Mouse (Mus musculus) c-Kit-negative CD71-positive TER-119-positive erythroid progenitor cells, embryonic 14.5 days (primary cell): ENCODE data around the gene Cpeb1.

ENCODE experiments used
- DNase-seq: peaks from one replicate; pipeline ENCODE4 v3.0.0-alpha.2; 2013; ENCODE audit warnings: low read depth, low spot score

Cpeb1 gene

DNA sequence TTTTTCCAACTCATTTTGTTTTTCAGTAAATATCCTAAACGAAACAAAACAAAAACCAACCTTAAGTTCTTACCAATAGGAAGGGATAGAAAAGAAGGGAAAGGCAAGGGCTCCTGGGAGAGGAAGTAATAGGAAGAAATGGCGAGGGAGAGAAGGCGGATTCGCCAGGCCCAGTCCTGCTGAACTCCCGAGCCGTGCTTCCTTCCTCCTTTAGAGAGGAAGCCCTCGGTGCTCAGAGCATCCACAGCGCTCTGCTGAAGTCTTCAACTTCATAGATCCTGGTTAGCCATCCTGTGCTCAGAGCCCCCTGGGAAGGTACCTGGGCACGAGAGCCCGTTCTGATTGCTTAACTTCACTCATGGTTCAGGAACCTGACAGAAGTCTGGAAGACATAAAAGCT is 127.6 kb downstream of the Cpeb1 start:
- DNase-seq = no peak

DNA sequence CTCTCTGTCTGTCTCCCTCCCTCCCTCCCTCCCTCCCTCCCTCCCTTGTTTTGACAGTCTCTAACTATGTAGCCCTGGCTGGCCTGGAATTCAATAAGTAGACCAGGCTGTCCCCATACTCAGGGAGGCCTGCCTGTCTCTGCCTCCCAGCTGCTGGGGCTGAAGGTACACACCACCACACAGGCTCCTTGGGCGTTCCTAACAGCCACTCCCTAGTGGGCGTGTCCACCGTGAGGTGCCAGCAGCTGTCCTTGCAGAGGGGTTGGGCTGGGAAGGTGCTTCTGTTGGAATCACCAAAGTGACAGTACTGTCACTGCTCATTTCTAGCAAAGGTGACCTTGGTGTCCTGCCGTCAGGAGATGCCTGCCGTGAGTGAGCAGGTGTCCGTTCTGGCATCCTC is 128.4 kb downstream of the Cpeb1 start:
- no peak for DNase-seq

DNA sequence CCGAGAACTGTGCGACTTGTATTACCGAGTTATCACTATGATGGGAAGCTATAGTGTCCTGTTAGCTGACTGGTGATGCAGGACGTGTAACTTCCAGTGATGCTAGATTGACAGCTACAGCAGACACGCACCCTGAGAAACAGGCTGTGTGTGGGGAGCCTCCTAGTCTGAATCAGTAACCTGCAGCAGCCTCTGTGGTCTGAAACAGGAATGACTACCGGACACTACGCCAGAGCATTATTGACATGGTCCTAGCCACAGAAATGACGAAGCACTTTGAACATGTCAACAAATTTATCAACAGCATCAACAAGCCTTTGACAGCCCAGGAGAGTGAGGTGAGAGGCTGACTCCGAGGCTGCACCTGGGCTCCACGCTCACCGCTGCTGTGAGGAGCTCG is 129.2 kb downstream of the Cpeb1 start:
- DNase-seq = no peak

DNA sequence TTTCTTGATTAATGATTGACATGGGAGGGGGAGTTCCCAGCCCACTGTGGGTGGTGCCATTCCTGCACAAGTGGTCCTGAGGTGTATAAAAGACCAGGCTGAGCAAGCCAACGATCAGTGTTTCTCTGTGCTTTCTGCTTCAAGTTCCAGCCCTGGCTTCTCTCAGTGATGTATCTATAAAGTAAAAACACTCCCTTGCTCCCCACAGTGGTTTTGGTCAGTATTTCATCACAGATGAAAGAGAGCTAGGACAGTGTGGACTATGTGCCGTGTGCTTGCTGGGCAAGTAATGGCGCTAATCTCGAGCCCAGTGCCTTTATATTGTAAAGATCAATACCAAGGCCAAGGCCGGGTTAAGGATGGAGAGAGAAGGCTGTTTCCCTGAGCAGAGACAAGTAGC is 133.5 kb downstream of the Cpeb1 start:
- DNase-seq = no peak

DNA sequence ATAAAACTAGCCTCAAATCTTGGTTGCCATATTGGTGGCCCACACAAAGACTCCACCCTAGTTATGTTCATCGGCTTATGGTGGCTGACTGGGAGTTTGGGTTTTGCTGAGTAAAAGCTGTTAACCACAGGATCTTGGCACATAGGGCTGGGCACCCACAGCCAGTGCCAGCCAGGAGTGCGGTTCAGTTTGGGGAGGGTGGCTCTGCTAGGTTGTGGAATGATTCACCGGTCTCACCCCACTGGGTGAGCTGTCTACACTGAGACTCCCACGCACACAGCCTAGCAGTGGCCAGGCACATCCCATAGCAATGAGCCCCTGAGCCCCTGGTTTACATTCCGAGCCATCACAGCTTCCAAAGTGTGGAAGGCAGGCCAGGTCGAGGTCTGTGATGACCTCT is 135.5 kb downstream of the Cpeb1 start:
- no peak for DNase-seq

DNA sequence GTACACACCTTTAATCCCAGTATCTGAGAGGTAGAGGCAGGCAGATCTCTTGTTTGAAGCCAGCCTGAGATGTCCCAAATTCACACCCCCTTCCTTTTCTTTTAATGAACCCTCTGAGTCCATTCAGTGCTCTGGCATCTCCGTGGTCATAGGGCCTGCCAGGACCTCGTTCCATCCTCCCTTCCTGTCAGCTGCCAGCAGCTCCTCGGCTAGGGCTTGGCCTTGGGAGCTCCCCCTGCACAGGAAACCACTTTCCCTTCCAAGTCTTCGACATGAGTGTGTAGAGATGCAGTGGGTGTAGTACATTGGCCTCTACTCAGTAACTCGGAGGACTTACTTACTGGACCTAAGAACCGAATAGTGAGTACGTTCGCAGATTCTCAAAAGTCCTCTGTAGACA is 139.7 kb downstream of the Cpeb1 start:
- DNase-seq = no peak

DNA sequence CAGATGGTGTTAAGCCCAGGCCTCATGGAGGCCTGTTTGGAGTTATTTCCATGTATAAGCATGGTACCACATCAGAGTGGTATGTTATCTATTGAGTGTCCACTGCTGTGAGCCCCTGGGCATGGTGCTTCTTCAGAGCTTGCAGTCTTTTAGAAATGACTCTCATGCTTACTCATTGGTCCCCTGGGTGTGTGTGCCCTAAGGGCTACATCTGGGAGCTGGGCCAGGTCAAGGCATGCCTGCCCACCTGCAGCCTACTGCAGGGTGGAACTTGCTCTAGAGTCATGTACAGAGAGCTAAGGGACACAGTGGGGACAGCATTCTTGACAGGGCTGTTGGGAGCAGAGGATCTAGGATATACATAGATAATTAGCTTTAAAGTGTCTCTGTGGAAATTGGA is 143.7 kb downstream of the Cpeb1 start:
- no peak for DNase-seq

DNA sequence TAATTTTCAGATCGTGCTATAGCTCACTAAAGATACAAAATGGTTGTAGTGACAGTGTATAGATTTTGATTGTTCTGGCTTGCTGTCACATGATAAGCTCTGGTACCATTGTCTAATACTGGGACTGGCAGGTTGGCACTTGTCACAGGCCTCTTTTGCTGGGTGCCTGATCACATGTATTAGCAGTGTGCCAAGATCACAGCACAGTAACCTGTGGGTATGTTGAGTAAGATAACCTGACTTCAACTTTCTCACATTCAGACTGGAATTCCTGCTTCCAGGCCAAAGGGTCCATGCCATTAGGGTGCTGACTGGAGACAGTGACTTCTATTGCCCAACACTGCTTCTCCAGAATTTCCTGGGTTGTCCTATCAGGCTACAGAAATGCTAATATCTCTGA is 144.1 kb downstream of the Cpeb1 start:
- no peak for DNase-seq

DNA sequence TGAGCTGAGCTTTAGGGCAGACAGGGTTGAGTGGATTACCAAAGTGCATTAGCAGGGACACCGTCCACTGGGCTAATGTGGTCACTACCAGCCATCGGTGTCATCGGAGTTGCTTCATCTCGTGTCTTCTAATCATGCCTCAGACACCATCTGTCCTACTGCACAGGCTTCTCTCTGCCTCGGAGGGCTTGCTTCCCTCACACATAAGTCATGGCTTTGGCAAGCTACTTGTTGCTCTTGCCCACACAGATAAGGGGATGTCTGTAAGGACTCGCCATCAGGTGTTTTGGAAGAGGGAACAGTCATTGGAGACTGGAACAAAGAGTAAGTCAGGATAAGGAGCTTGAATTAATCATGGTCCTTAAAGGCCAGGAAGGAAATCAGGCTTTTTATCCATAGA is 146.0 kb downstream of the Cpeb1 start:
- DNase-seq = no peak

DNA sequence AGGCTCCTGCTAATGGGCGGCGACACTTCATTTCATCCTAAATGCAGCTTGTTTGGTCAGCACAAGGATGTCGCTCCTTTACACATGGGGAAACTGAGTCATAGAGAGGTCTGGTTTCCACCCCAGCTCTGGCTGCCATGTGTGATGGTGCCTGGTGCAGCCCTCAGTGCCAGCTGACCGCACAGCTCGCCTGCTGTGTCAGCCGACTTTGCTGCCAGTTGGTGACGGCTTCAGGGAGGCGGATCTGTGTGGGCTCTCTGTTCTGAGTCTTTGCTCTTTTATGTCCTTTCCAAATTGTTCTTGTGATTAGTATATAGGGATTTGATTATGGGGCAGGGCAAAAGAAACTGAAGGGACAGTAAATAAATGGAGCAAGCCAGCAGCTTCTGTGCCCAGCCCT is 147.5 kb downstream of the Cpeb1 start:
- DNase-seq = no peak

DNA sequence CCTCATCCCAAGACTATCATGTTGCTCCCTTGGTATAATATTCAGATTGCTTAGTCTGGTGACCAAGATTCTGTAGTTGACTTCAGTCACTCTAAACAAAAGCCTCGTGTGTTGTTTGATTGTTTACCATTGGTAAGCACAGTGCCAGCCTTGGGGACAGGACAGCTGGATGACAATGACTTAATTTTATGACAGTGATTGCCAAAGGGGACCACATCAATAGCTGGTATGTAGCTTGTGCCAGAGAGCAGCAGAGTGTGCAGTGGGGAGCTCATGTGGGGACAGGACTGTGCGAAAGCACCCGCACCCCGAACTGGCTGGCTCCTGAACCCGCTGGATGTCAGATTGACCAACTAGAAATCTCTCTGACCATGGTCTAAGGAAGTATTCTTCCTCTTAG is 150.6 kb downstream of the Cpeb1 start:
- no peak for DNase-seq

DNA sequence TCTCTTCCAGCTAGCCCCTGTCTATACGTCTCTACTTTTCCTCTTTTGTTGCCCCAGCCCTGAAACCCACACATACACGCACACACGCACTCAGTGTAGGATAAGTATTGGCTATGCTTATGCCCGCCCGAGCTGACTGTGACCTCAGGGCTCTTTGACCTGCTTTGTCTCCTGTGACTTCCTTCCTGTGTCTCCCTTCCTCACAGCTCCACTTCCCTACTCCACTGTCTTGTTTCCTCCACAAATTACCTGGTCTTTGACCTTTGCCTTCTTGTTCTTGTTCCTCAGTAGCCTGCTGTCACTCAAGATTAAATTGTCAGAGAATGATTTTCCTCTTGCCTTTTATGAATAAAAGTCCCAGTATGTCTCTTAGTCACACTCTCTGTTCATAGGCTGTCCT is 151.2 kb downstream of the Cpeb1 start:
- DNase-seq = no peak

DNA sequence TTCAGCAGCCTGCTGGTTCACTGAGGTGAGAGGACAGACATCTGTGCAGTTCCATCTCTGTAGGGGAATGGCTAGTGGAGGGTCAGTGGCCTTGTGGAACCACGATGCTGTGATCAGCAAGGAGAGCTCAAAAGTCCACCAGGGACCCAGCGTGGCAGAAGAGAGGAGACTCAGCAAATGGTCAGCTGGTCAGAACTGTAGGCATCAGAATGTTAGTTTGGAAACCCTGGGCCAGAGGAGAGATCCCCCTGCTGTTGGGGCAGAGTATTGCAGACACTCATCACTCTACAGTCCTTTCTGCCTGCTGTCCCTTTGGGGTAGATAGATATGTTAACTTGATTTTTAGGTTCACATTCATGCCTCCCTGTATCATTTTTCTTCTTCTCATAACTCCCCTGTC is 151.6 kb downstream of the Cpeb1 start:
- no peak for DNase-seq

DNA sequence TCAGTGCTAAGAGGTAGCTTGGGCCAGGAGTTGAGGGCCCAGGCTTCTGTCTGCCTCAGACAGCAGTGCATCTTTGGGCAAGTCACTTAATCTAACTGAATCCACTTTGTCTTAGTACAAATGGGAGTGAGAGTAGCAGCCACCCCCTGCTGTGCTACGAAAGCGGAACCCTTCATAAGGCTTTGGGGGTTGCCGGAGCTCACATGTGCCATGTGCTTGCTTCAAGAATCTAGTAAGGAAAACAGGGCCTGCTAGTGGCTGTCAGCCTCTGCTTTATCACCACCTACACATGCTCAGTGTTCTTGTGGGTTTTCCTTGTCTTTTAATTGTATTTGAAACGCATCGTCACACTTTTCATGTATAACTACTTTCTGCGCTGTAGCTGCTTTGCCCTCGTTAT is 153.9 kb downstream of the Cpeb1 start:
- no peak for DNase-seq

DNA sequence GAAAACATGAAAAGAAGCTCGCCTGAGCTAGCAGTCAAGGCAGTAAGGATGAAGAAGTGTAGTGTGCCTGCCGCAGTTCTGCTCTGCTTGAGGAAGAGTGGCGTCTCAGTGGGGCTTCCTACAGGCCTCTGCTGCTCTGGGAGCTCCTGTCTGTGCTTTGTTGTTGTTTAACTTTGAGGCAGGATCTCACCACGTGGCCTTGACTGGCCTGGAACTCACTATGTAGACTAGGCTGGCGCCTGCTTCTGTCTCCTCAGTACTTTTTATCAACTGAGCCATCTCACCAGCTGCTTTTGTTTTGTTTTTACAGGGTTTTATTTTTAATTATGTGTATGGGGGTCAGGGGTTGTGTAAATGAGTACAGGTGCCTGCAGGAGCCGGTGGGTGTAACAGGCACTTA is 157.1 kb downstream of the Cpeb1 start:
- no peak for DNase-seq
